Comparison of ENCODE assay signal across 11 mouse cellular contexts in the genomic region with DNA sequence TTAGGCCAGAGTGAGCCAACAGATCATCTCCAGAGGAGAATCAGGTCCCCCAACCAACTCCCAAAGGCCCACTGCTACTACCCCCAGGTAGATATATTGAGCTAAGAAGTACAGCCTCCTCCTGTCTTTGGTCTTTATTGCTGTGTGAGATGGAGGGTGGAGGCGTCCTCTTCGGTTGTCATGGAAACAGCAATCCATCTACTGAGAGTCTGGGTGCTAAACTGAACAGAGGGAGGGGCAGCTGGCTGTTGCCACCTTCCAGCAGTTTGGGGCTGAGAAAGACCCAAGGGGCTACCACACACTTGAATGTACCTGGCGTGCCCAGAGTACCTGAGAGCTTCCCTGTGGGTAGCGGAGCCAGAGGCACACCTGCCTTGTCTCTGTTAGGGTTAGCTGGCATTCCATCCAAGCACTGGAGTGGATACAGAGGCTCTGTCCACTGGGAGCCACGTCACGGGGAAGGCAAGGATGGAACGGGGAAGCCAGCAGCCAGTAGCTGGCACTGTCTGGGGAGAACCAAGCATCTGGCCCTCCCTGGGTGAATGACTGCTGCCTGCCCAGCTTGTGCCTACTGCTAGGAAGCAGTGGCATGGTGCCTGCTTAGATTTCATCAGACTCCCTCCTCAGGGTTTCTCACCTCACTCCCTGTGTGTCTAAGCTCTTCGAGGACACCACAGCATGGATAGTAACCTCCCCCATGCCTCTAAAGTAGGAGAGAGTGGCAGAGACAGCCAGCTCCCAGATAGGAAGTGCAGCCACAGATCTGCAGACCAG. TPM values are rescaled to one million over a fixed set of nuclear protein-coding genes. Genes with fewer than 3 reads are reported as not detected.
DNase-seq lines count a peak whose midpoint lies in the region; ATAC-seq and TF ChIP-seq lines count a peak whose summit lies in the region.
"Had no signal": no experiment of that assay in that cellular context is flagged by ENCODE, and none has a peak within 500 bp of the region (broad histone marks: within the 10 kb centered on the region; RNA-seq: fewer than 3 reads in every experiment).

No protein-coding gene starts in this region.

- 0 out of 2 replicates have a peak overlapping the region, but pooled peaks have one; percentile 9 for H3K4me3 ChIP-seq in G1E (ENCODE audit: low read depth, low read length)
- no peak overlapping the region for H3K4me3 ChIP-seq in midbrain, embryonic 13.5 days (replicated peaks)
- H3K4me3 ChIP-seq in intestine, embryonic 15.5 days (replicated peaks), result no peak overlapping the region
- H3K4me3 ChIP-seq: embryonic facial prominence, embryonic 12.5 days had no signal

- DNase-seq in G1E (ENCODE audit: low spot score) (no peak), MN1 (ENCODE audit: low spot score) (peak; percentile 25)
- peak; percentile 26 to 63 for DNase-seq in layer of hippocampus, adult 18-20 months (ENCODE audit: low spot score in 2 of 2)
- no peak for DNase-seq in adrenal gland, adult 8-10 months
- no peak for DNase-seq in gastrocnemius, postnatal 4 days (ENCODE audit: low spot score in 2 of 2)
- DNase-seq: liver had no signal

- no peaks in the 10 kb centered on the region; the same call in 1 of the 2 replicates for H3K27me3 ChIP-seq in G1E (ENCODE audit: insufficient read depth, low read length)
- no peaks in the 10 kb centered on the region for H3K27me3 ChIP-seq in midbrain, embryonic 13.5 days
- no peaks in the 10 kb centered on the region for H3K27me3 ChIP-seq in intestine, embryonic 15.5 days (replicated peaks)
- H3K27me3 ChIP-seq: embryonic facial prominence, embryonic 12.5 days had no signal

- H3K27ac ChIP-seq in midbrain, embryonic 13.5 days, result no peak overlapping the region
- H3K27ac ChIP-seq in intestine, embryonic 15.5 days, result no peak overlapping the region
- H3K27ac ChIP-seq: embryonic facial prominence, embryonic 12.5 days had no signal

- peaks cover 91% of the 10 kb centered on the region for H3K9me3 ChIP-seq in G1E (replicated peaks)
- H3K9me3 ChIP-seq in midbrain, embryonic 13.5 days, result no peaks in the 10 kb centered on the region
- H3K9me3 ChIP-seq in intestine, embryonic 15.5 days, result no peaks in the 10 kb centered on the region
- H3K9me3 ChIP-seq: embryonic facial prominence, embryonic 12.5 days had no signal

- WGBS in midbrain, embryonic 13.5 days, result 55% methylated on average over 8 of the region's 8 CpGs
- 68% methylated on average over 8 of the region's 8 CpGs for WGBS in intestine, embryonic 15.5 days

- no peak for TF ChIP-seq CTCF in G1E (IDR thresholded peaks at IDR 0.05; ENCODE audit: low read depth, low read length)

- no peak overlapping the region for H3K9ac ChIP-seq in midbrain, embryonic 13.5 days (replicated peaks)
- H3K9ac ChIP-seq in intestine, embryonic 15.5 days, result no peak overlapping the region
- H3K9ac ChIP-seq: embryonic facial prominence, embryonic 12.5 days had no signal

- H3K36me3 ChIP-seq in G1E (replicated peaks), result no peaks in the 10 kb centered on the region
- no peaks in the 10 kb centered on the region for H3K36me3 ChIP-seq in midbrain, embryonic 13.5 days
- H3K36me3 ChIP-seq in intestine, embryonic 15.5 days, result no peaks in the 10 kb centered on the region
- H3K36me3 ChIP-seq: embryonic facial prominence, embryonic 12.5 days had no signal

- no peak overlapping the region for H3K4me2 ChIP-seq in midbrain, embryonic 13.5 days (replicated peaks)
- H3K4me2 ChIP-seq in intestine, embryonic 15.5 days (replicated peaks), result no peak overlapping the region
- H3K4me2 ChIP-seq: embryonic facial prominence, embryonic 12.5 days had no signal

- H3K4me1 ChIP-seq in G1E (ENCODE audit: insufficient read depth, low read depth, low read length), result no peaks in the 10 kb centered on the region
- peaks cover 31% of the 10 kb centered on the region for H3K4me1 ChIP-seq in midbrain, embryonic 13.5 days (replicated peaks)
- peaks cover 6% of the 10 kb centered on the region; the same call in 1 of the 2 replicates for H3K4me1 ChIP-seq in intestine, embryonic 15.5 days (replicated peaks)

- ATAC-seq in G1E (ENCODE audit: extremely low read depth, insufficient number of reproducible peaks, low FRiP score, poor library complexity, severe bottlenecking), result no peak
- peak; percentile 10; the same call in 1 of the 2 replicates for ATAC-seq in midbrain, embryonic 13.5 days
- no peak for ATAC-seq in intestine, embryonic 15.5 days
- ATAC-seq: intestine, embryonic 16.5 days had no signal

RNA-seq across cellular contexts. Expression of a gene that starts 25.3 kb away (rescaled TPM):
- total RNA-seq in G1E (2014; fragmentation: Nextera tagmentation) (not detected in 2 replicates), G1E (2017) (0.16 TPM in 1 of 2 replicates, not detected in the other)
- not detected in 2 replicates for polyA plus RNA-seq in G1E (2012)
- total RNA-seq in layer of hippocampus, adult 18-20 months (2021), result under 1 TPM; 0.68 to 0.87 TPM
- 0.63 and 1.1 TPM in 2 replicates for polyA plus RNA-seq in midbrain, embryonic 13.5 days (2015; fragmentation: Nextera tagmentation; extraction: Ambion mirVana)
- 1 to 10 TPM in 2 of 4 experiments, under 1 TPM in 1, not detected in 1; 0.91 to 3.3 (median 1.5) TPM for total RNA-seq in adrenal gland, adult 8-10 months (2022)
- not detected for total RNA-seq in gastrocnemius, postnatal 4 days (2021)
- polyA plus RNA-seq in intestine, embryonic 15.5 days (2015; fragmentation: Nextera tagmentation; extraction: Ambion mirVana), result not detected in 2 replicates
- total RNA-seq: granulocyte monocyte progenitor cell, adult 5-6 weeks had no signal
- polyA plus RNA-seq: embryonic facial prominence, embryonic 12.5 days; intestine, embryonic 16.5 days had no signal

RNA-seq across cellular contexts. Expression of a gene that starts 29.8 kb away (rescaled TPM):
- total RNA-seq in G1E (2014; fragmentation: Nextera tagmentation) (not detected in 2 replicates), G1E (2017) (0.05 and 0.17 TPM in 2 replicates)
- 0.02 TPM in 1 of 2 replicates, not detected in the other for polyA plus RNA-seq in G1E (2012)
- 10 to 100 TPM; 28.6 to 30.5 TPM for total RNA-seq in layer of hippocampus, adult 18-20 months (2021)
- polyA plus RNA-seq in midbrain, embryonic 13.5 days (2015; fragmentation: Nextera tagmentation; extraction: Ambion mirVana), result 14.8 and 19.7 TPM in 2 replicates
- 10 to 100 TPM; 14.1 to 46.3 (median 30.9) TPM for total RNA-seq in adrenal gland, adult 8-10 months (2022)
- total RNA-seq in gastrocnemius, postnatal 4 days (2021), result 1 to 10 TPM; 1.7 to 2.5 TPM
- polyA plus RNA-seq in intestine, embryonic 15.5 days (2015; fragmentation: Nextera tagmentation; extraction: Ambion mirVana), result 5.6 and 7.0 TPM in 2 replicates

RNA-seq across cellular contexts. Expression of a gene that starts 40.1 kb away (rescaled TPM):
- total RNA-seq in G1E (2014; fragmentation: Nextera tagmentation) (not detected in 2 replicates), G1E (2017) (0.11 TPM in 1 of 2 replicates, not detected in the other)
- 0.02 TPM in 2 replicates for polyA plus RNA-seq in G1E (2012)
- 100 to 1,000 TPM; 104 to 111 TPM for total RNA-seq in layer of hippocampus, adult 18-20 months (2021)
- polyA plus RNA-seq in midbrain, embryonic 13.5 days (2015; fragmentation: Nextera tagmentation; extraction: Ambion mirVana), result 39.6 and 42.5 TPM in 2 replicates
- total RNA-seq in adrenal gland, adult 8-10 months (2022), result 10 to 100 TPM in 2 of 4 experiments, 1 to 10 TPM in 2; 3.6 to 14.9 (median 8.5) TPM
- total RNA-seq in gastrocnemius, postnatal 4 days (2021), result 1 to 10 TPM in 1 of 2 experiments, under 1 TPM in 1; 0.75 to 1.5 TPM
- 3.5 and 3.6 TPM in 2 replicates for polyA plus RNA-seq in intestine, embryonic 15.5 days (2015; fragmentation: Nextera tagmentation; extraction: Ambion mirVana)

RNA-seq across cellular contexts. Expression of a gene that starts 53.3 kb away (rescaled TPM):
- not detected in 2 replicates for total RNA-seq in G1E (2014; fragmentation: Nextera tagmentation)
- 0.12 and 0.71 TPM in 2 replicates for total RNA-seq in G1E (2017)
- not detected in 2 replicates for polyA plus RNA-seq in G1E (2012)
- total RNA-seq in layer of hippocampus, adult 18-20 months (2021), result 100 to 1,000 TPM; 132 to 133 TPM
- polyA plus RNA-seq in midbrain, embryonic 13.5 days (2015; fragmentation: Nextera tagmentation; extraction: Ambion mirVana), result 15.2 and 17.3 TPM in 2 replicates
- 10 to 100 TPM; 33.7 to 76.4 (median 56.5) TPM for total RNA-seq in adrenal gland, adult 8-10 months (2022)
- 10 to 100 TPM in 1 of 2 experiments, 1 to 10 TPM in 1; 7.3 to 10.5 TPM for total RNA-seq in gastrocnemius, postnatal 4 days (2021)
- polyA plus RNA-seq in intestine, embryonic 15.5 days (2015; fragmentation: Nextera tagmentation; extraction: Ambion mirVana), result 11.7 and 12.9 TPM in 2 replicates

Comparison
In these comparisons a context has a peak if more than half of its experiments do, and no peak if none do; other contexts are left out.
1. DNase-seq: peak in MN1 (single experiment) and layer of hippocampus, adult 18-20 months (2 of 2); none in G1E (single experiment), adrenal gland, adult 8-10 months (single experiment) and gastrocnemius, postnatal 4 days (0 of 2).
2. RNA of a gene that starts 29.8 kb away (total RNA-seq): 14.1 to 46.3 TPM in adrenal gland, adult 8-10 months and 28.6 to 30.5 TPM in layer of hippocampus, adult 18-20 months; 1.7 to 2.5 TPM in gastrocnemius, postnatal 4 days and 0.05 to 0.17 TPM in G1E; every median in the first group is over 4 times any median in the second.
3. RNA of a gene that starts 40.1 kb away (total RNA-seq): 104 to 111 TPM in layer of hippocampus, adult 18-20 months; 3.6 to 14.9 TPM in adrenal gland, adult 8-10 months, 0.75 to 1.5 TPM in gastrocnemius, postnatal 4 days and 0.11 TPM in G1E; every median in the first group is over 4 times any median in the second.